Mouse (Mus musculus) Patski (cell line): ENCODE measurements around the gene Nectin3. TPM values are rescaled to one million over a fixed set of nuclear protein-coding genes. Genes with fewer than 3 reads are reported as not detected.

Experiments
- ATAC-seq: fragments of 100-300 bp; one replicate; pipeline ENCODE4 v1.8.0; 2021
- CTCF ChIA-PET: fragments of 350-600 bp; sonication (Branson Sonifier 250); formaldehyde crosslinking; loops from one replicate; lab custom pipeline; 2022; ENCODE audit warnings: inconsistent platforms; lab: Charles Lee
- POLR2A ChIA-PET: fragments of 350-600 bp; sonication (Branson Sonifier 250); formaldehyde crosslinking; loops from one replicate; lab custom pipeline; 2022; ENCODE audit warnings: antibody characterized with exemption, inconsistent platforms; lab: Charles Lee
- DNase-seq: peaks from one replicate; pipeline ENCODE4 v3.0.0-alpha.2; 2011; ENCODE audit warnings: low read depth, low spot score
- H3K27me3 ChIP-seq: fragments of 371-371 bp; one replicate; pipeline ENCODE4 v1.5.1; 2021
- CTCF ChIP-seq: fragments of 100-300 bp; IDR thresholded peaks from one replicate; pipeline ENCODE4 v1.5.1; 2021
- in situ Hi-C: fragments of 300-500 bp; cut with MboI; formaldehyde crosslinking; loops from 3 replicates; pipeline ENCODE4 v1.11.1; 2018; ENCODE audit warnings: low pct_unique_long_range_greater_than_20kb, mixed read lengths
- polyA plus RNA-seq: library from polyadenylated mRNA; unstranded; gene quantifications from one replicate; pipeline ENCODE4 v1.2.3, GENCODE M21; 2021

The Nectin3 gene
- polyA plus RNA-seq, 1 experiment from 2014 or later: 14.2 TPM

- in situ Hi-C loops: no loop called here
- H3K27me3 ChIP-seq: peaks cover 10% of the 10 kb centered on the region
- CTCF ChIA-PET: no interaction called here
- ATAC-seq (peak; percentile 42), DNase-seq (peak; percentile 70)
- no peak for TF ChIP-seq CTCF
- POLR2A ChIA-PET: no interaction called here
These were observed 472 bp downstream of the Nectin3 start for GRCm38 (mm10) chr16:46497686-46498420.

GRCm38 (mm10) chr16:46496889-46497685 lies 1.2 kb downstream of the Nectin3 start:
- peak; percentile 57 for DNase-seq
- H3K27me3 ChIP-seq: peaks cover 10% of the 10 kb centered on the region
- in situ Hi-C loops: no loop called here
- no peak for TF ChIP-seq CTCF
- ChIA-PET POLR2A (no interaction called here), CTCF (no interaction called here)
- peak; percentile 72 for ATAC-seq

GRCm38 (mm10) chr16:46496031-46496868 lies 2.1 kb downstream of the Nectin3 start:
- CTCF ChIA-PET: no interaction called here
- peaks cover 10% of the 10 kb centered on the region for H3K27me3 ChIP-seq
- DNase-seq (no peak), ATAC-seq (peak; percentile 45)
- in situ Hi-C loops: no loop called here
- TF ChIP-seq CTCF: no peak
- POLR2A ChIA-PET: interaction anchor here (0.6 kb wide), 1 partner anchor 647 kb away, joined by 3 read pairs; no protein-coding TSS in a partner anchor

GRCm38 (mm10) chr16:46495201-46495600 lies 3.1 kb downstream of the Nectin3 start:
- POLR2A ChIA-PET: no interaction called here
- no peak for TF ChIP-seq CTCF
- peaks cover 7% of the 10 kb centered on the region for H3K27me3 ChIP-seq
- in situ Hi-C loops: no loop called here
- CTCF ChIA-PET: no interaction called here
- ATAC-seq (no peak), DNase-seq (no peak)

- ChIA-PET CTCF (interaction anchor here (1.2 to 1.4 kb wide), 5 partner anchors 9 to 1269 kb away, joined by 3 to 4 read pairs (median 4); no protein-coding TSS in a partner anchor), POLR2A (no interaction called here)
- in situ Hi-C loops: no loop called here
- peak; percentile 71 for TF ChIP-seq CTCF
- DNase-seq (no peak), ATAC-seq (peak; percentile 86)
- no peaks in the 10 kb centered on the region for H3K27me3 ChIP-seq
These were observed 10.8 kb downstream of the Nectin3 start for GRCm38 (mm10) chr16:46487436-46488097.

GRCm38 (mm10) chr16:46477336-46477735 lies 21.0 kb downstream of the Nectin3 start:
- in situ Hi-C loops: no loop called here
- no peaks in the 10 kb centered on the region for H3K27me3 ChIP-seq
- no peak for ATAC-seq
- no peak for TF ChIP-seq CTCF
- CTCF ChIA-PET: no interaction called here
- DNase-seq: no peak
- POLR2A ChIA-PET: no interaction called here

- ATAC-seq: no peak
- no peak for DNase-seq
- no peak for TF ChIP-seq CTCF
- CTCF ChIA-PET: interaction anchor here (1.7 kb wide), 1 partner anchor 33 kb away, joined by 3 read pairs; no protein-coding TSS in a partner anchor
- no peaks in the 10 kb centered on the region for H3K27me3 ChIP-seq
- POLR2A ChIA-PET: no interaction called here
- in situ Hi-C loops: no loop called here
These were observed 46.9 kb downstream of the Nectin3 start for GRCm38 (mm10) chr16:46451421-46451820.

GRCm38 (mm10) chr16:46449013-46449412 lies 49.3 kb downstream of the Nectin3 start:
- in situ Hi-C loops: no loop called here
- ChIA-PET CTCF (no interaction called here), POLR2A (no interaction called here)
- ATAC-seq (no peak), DNase-seq (no peak)
- no peaks in the 10 kb centered on the region for H3K27me3 ChIP-seq
- no peak for TF ChIP-seq CTCF

GRCm38 (mm10) chr16:46431317-46431716 lies 67.0 kb downstream of the Nectin3 start:
- H3K27me3 ChIP-seq: no peaks in the 10 kb centered on the region
- ATAC-seq: no peak
- ChIA-PET POLR2A (interaction anchor here (0.8 kb wide), 1 partner anchor 10 kb away, joined by 8 read pairs; no protein-coding TSS in a partner anchor), CTCF (interaction anchor here (1.1 to 1.2 kb wide), 2 partner anchors 16 to 56 kb away, joined by 4 to 5 read pairs; no protein-coding TSS in a partner anchor)
- in situ Hi-C loops: no loop called here
- no peak for DNase-seq
- no peak for TF ChIP-seq CTCF
